Mouse (Mus musculus) lung, postnatal 0 days (tissue): ENCODE measurements around the gene Zfp296.
A peak's percentile ranks its signal among the peaks of the same experiment; 100 is the strongest.

Experiments
- CTCF ChIP-seq: IDR thresholded peaks from 2 replicates; pipeline ENCODE4 v1.5.1; 2016; ENCODE audit warnings: antibody characterized with exemption, mild to moderate bottlenecking
- EP300 ChIP-seq: IDR thresholded peaks from 2 replicates; pipeline ENCODE4 v1.6.1; 2016; ENCODE audit warnings: antibody characterized with exemption, mild to moderate bottlenecking, control low read depth

- TF ChIP-seq CTCF (no peak), EP300 (0 out of 2 replicates have a peak, but pooled peaks have one; percentile 11)
These were observed 15.1 kb upstream of the Zfp296 start for GRCm38 (mm10) chr7:19561765-19562642.
